Mouse (Mus musculus) MEL (cell line): ENCODE data around the gene Rab44. TPM values are rescaled to one million over a fixed set of nuclear protein-coding genes. Genes with fewer than 3 reads are reported as not detected.
A peak's percentile ranks its signal among the peaks of the same experiment; 100 is the strongest.

Source experiments
- DNase-seq: peaks from one replicate; pipeline ENCODE4 v3.0.0; 2011; ENCODE audit warnings: low read depth, low spot score
- H3K27ac ChIP-seq: 2 replicates; pipeline ENCODE4 v1.5.1; 2012; ENCODE audit warnings: low read depth, mild to moderate bottlenecking, control low read depth, low read length, moderate library complexity; ENCODE audit not compliant: control insufficient read depth
- H3K27me3 ChIP-seq, 2 experiments: fragments of 150-350 bp in 1 of 2; sonication (generic) in 1 of 2; 2 replicates each; pipeline ENCODE4 v1.6.1; 2012; ENCODE audit warnings: low read length in 2 of 2, mild to moderate bottlenecking in 2 of 2, improper control_type of control experiment in 1 of 2, moderate library complexity in 1 of 2; ENCODE audit not compliant: insufficient read depth in 2 of 2, control insufficient read depth in 1 of 2
- H3K36me3 ChIP-seq, 2 experiments: 2 replicates each; pipeline ENCODE4 v1.6.1; 2012 to 2014; ENCODE audit warnings: low read length in 2 of 2, improper control_type of control experiment in 1 of 2, inconsistent platforms in 1 of 2, mild to moderate bottlenecking in 1 of 2; ENCODE audit not compliant: insufficient read depth in 2 of 2, control insufficient read depth in 1 of 2
- H3K4me1 ChIP-seq, 2 experiments: fragments of 150-350 bp in 1 of 2; sonication (generic) in 1 of 2; 2 replicates each; pipeline ENCODE4 v1.6.1; 2012; ENCODE audit warnings: low read length in 2 of 2, improper control_type of control experiment in 1 of 2, mild to moderate bottlenecking in 1 of 2; ENCODE audit not compliant: insufficient read depth in 2 of 2, control insufficient read depth in 1 of 2
- H3K4me3 ChIP-seq, 2 experiments: fragments of 150-350 bp in 1 of 2; sonication (generic) in 1 of 2; 2 replicates each; pipeline ENCODE4 v1.5.1; 2012; ENCODE audit warnings: low read depth in 2 of 2, low read length in 2 of 2, mild to moderate bottlenecking in 2 of 2, moderate library complexity in 2 of 2, control low read depth in 1 of 2, improper control_type of control experiment in 1 of 2; ENCODE audit not compliant: control insufficient read depth in 1 of 2, insufficient read depth in 1 of 2
- H3K79me2 ChIP-seq: 2 replicates; pipeline ENCODE4 v1.6.1; 2012; ENCODE audit warnings: mild to moderate bottlenecking, low read length, moderate library complexity; ENCODE audit not compliant: control insufficient read depth, poor library complexity, insufficient read depth
- H3K9ac ChIP-seq: 2 replicates; pipeline ENCODE4 v1.6.1; 2012; ENCODE audit warnings: low read depth, mild to moderate bottlenecking, control low read depth, low read length, moderate library complexity; ENCODE audit not compliant: control insufficient read depth, poor library complexity, severe bottlenecking
- H3K9me3 ChIP-seq: fragments of 150-350 bp; sonication (generic); replicated peaks from 2 replicates; pipeline ENCODE4 v1.6.1; 2012; ENCODE audit warnings: mild to moderate bottlenecking, low read length, improper control_type of control experiment, moderate library complexity; ENCODE audit not compliant: insufficient read depth
- BHLHE40 ChIP-seq: IDR thresholded peaks from 2 replicates; pipeline ENCODE4 v1.6.1; 2012; ENCODE audit warnings: low read depth, mild to moderate bottlenecking, inconsistent platforms, low read length, improper control_type of control experiment, borderline replicate concordance
- ELF1 ChIP-seq: IDR thresholded peaks from 2 replicates; pipeline ENCODE4 v1.6.1; 2014; ENCODE audit warnings: low read depth, mild to moderate bottlenecking, inconsistent platforms, low read length, improper control_type of control experiment, moderate library complexity
- EP300 ChIP-seq, 2 experiments: IDR thresholded peaks; 2 replicates each; pipeline ENCODE4 v1.6.1; 2011; ENCODE audit warnings: improper control_type of control experiment in 2 of 2, low read length in 2 of 2, low read depth in 1 of 2, mild to moderate bottlenecking in 1 of 2
- ETS1 ChIP-seq: IDR thresholded peaks from 2 replicates; pipeline ENCODE4 v1.6.1; 2012; ENCODE audit warnings: low read depth, mild to moderate bottlenecking, inconsistent platforms, low read length, improper control_type of control experiment, moderate library complexity
- GABPA ChIP-seq: IDR thresholded peaks from 2 replicates; pipeline ENCODE4 v1.6.1; 2012; ENCODE audit warnings: low read depth, mild to moderate bottlenecking, inconsistent platforms, low read length, improper control_type of control experiment, moderate library complexity
- JUND ChIP-seq: IDR thresholded peaks from 2 replicates; pipeline ENCODE4 v1.6.1; 2011; ENCODE audit warnings: low read depth, mild to moderate bottlenecking, improper control_type of control experiment, low read length
- MAFK ChIP-seq: IDR thresholded peaks from 2 replicates; pipeline ENCODE4 v1.6.1; 2011; ENCODE audit warnings: low read depth, mild to moderate bottlenecking, low read length, improper control_type of control experiment, borderline replicate concordance
- MXI1 ChIP-seq: IDR thresholded peaks from 2 replicates; pipeline ENCODE4 v1.6.1; 2011; ENCODE audit warnings: mild to moderate bottlenecking, low read depth, low read length, improper control_type of control experiment
- MYC ChIP-seq: IDR thresholded peaks from 2 replicates; pipeline ENCODE4 v1.6.1; 2011; ENCODE audit warnings: low read depth, mild to moderate bottlenecking, low read length, improper control_type of control experiment, moderate library complexity
- NELFE ChIP-seq: IDR thresholded peaks from 2 replicates; pipeline ENCODE4 v1.6.1; 2011; ENCODE audit warnings: low read depth, low read length, improper control_type of control experiment
- POLR2A ChIP-seq, 2 experiments: IDR thresholded peaks; 2 replicates each; pipeline ENCODE4 v1.6.1; 2011 to 2012; ENCODE audit warnings: low read length in 2 of 2, mild to moderate bottlenecking in 2 of 2, control low read depth in 1 of 2, improper control_type of control experiment in 1 of 2, low read depth in 1 of 2, moderate library complexity in 1 of 2; ENCODE audit not compliant: control insufficient read depth in 1 of 2, insufficient read depth in 1 of 2, poor library complexity in 1 of 2
- RAD21 ChIP-seq: IDR thresholded peaks from 2 replicates; pipeline ENCODE4 v1.6.1; 2011; ENCODE audit warnings: mild to moderate bottlenecking, low read depth, low read length, improper control_type of control experiment
- SMC3 ChIP-seq: IDR thresholded peaks from 2 replicates; pipeline ENCODE4 v1.6.1; 2011; ENCODE audit warnings: low read depth, low read length, improper control_type of control experiment
- TBP ChIP-seq: IDR thresholded peaks from 2 replicates; pipeline ENCODE4 v1.8.0; 2011; ENCODE audit warnings: low read depth, low read length, improper control_type of control experiment
- TCF12 ChIP-seq: IDR thresholded peaks from 2 replicates; pipeline ENCODE4 v1.6.1; 2014; ENCODE audit warnings: low read depth, mild to moderate bottlenecking, inconsistent platforms, low read length, improper control_type of control experiment, moderate library complexity
- USF1 ChIP-seq: IDR thresholded peaks from 2 replicates; pipeline ENCODE4 v1.6.1; 2014; ENCODE audit warnings: low read depth, mild to moderate bottlenecking, inconsistent platforms, low read length, improper control_type of control experiment, moderate library complexity
- ZNF384 ChIP-seq: IDR thresholded peaks from 2 replicates; pipeline ENCODE4 v1.6.1; 2012; ENCODE audit warnings: low read depth, mild to moderate bottlenecking, inconsistent platforms, low read length, improper control_type of control experiment
- polyA plus RNA-seq, 2 experiments: library from polyadenylated mRNA; stranded (reverse) in 1 of 2; unstranded in 1 of 2; fragments of >175 nt in 1 of 2; fragments of >200 nt in 1 of 2; gene quantifications; 2 replicates each; pipeline versions ENCODE4 v1.2.1 to v1.2.4; 2012; ENCODE audit warnings: low replicate concordance in 2 of 2, low read depth in 1 of 2; ENCODE audit not compliant: insufficient read length in 2 of 2, insufficient read depth in 1 of 2, missing spikeins in 1 of 2
- total RNA-seq: library from RNA; depleted of rRNA; stranded (reverse); fragments of 300-350 nt; gene quantifications from 2 replicates; pipeline ENCODE4 v1.2.3, GENCODE M21; 2012

The Rab44 gene
- total and polyA plus RNA-seq, 3 experiments, result 7.0 to 9.5 TPM; not detected in 1

DNA sequence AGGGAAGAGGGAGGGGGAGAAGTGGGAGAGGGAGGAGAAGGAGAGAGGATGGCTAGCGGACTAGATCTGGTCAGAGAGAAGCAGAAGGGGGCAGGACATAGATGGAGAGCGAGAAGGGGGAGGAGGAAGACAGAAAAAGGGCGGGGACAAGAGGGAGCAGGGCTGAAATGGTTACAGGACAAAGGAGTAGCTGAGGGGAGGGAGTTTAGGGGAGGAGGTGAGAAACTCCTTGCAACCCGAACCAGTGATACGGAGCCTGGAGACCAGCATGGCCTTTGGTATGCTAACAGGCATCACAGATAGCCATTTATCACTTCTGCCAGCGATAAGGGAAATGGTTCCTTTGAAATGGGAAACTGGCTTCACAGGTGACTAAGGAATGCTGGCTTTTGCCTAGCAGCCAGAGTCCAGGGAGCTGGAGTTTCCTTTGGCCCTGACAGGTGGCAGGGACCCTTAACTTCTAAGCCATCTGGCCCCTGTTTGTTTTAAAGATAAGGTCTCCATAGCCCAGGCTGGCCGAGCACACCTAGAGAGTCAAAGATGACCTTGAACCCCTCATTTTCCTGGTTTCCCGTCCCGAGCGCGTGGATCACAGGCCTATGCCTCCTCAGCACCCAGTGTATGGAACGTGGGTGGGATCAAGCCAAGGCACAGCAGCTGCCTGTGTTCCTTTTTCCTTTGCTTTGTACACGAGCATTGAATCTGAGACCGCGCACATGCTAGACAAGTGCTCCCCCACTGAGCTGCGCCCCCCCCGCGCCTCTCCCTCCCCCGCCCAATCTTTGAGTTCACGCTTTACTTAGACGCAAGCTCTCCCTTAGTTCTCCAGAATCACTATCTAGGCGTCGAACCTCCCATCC lies 33.0 kb upstream of the Rab44 start (continued):
- peak; percentile 4; the same call in 1 of the 2 replicates for TF ChIP-seq TCF12
- no peak for TF ChIP-seq ZNF384
- TF ChIP-seq BHLHE40, result peak; percentile 24; the same call in 1 of the 2 replicates
- TF ChIP-seq POLR2A (IDR thresholded peaks at IDR 0.05; ENCODE audit: control insufficient read depth in 1 of 2, insufficient read depth in 1 of 2, low read depth in 1 of 2, low read length in 2 of 2, poor library complexity in 1 of 2), result peak; percentile 35 to 64; a peak in 2 of 4 replicates
- TF ChIP-seq MXI1, result peak; percentile 71

DNA sequence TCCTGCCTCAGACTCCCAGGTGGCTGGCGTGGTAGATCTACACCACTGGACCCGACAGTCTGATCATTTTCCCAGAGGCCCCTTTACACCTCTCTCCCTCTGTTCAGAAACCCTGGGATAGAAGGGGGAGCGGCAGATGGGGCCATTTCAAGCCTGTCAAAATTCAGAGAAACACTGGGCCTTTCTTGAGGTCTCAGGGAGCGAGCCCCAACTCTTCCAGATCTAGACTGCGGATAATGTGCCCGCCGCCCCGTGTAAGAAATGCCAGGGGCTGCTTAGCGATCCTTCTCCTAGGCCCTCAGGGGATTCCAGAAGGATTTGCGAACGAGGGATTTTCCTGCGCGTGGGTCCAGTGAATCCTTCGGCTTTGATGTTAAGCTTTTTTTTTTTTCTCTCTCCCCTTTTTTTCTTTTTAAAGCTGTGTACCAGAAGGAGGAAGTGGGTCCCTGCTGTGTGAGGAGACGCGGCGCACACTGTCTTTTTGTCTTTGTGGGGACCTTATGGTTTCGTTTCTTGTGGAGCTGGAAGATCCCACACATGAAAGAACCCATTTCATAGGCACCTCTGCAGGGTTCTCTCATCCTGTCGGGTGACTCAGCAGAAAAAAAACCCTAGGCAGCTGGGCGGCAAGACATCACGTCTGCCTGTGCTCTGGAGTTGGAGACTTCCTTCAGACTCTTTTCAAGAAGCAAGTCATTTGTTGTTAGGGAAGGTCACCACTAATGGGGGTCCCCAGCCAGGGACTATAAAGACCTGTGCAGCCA lies 32.1 kb upstream of the Rab44 start:
- Histone ChIP-seq H3K79me2 (peaks cover 5% of the 10 kb centered on the region; the same call in 1 of the 2 replicates), H3K36me3 (peaks cover 0 to 15% of the 10 kb centered on the region in 2 experiments; a peak in 2 of 4 replicates), H3K4me1 (peaks cover 12 to 20% of the 10 kb centered on the region in 2 experiments), H3K27me3 (no peaks in the 10 kb centered on the region), H3K27ac (peak overlapping the region; percentile 99), H3K9ac (peak overlapping the region; percentile 97), H3K4me3 (peak overlapping the region; percentile 66 to 87), H3K9me3 (no peaks in the 10 kb centered on the region)
- TF ChIP-seq NELFE (peak; percentile 17; the same call in 1 of the 2 replicates), JUND (no peak), EP300 (IDR thresholded peaks at IDR 0.05; ENCODE audit: low read depth in 1 of 2, low read length in 2 of 2) (peak; percentile 3 to 33; a peak in 3 of 4 replicates), POLR2A (IDR thresholded peaks at IDR 0.05; ENCODE audit: control insufficient read depth in 1 of 2, insufficient read depth in 1 of 2, low read depth in 1 of 2, low read length in 2 of 2, poor library complexity in 1 of 2) (peak; percentile 38 to 54; a peak in 3 of 4 replicates), MAFK (peak; percentile 64; the same call in 1 of the 2 replicates), ZNF384 (peak; percentile 93), BHLHE40 (peak; percentile 31; the same call in 1 of the 2 replicates), RAD21 (no peak), TBP (peak; percentile 47), SMC3 (no peak), ELF1 (0 out of 2 replicates have a peak, but pooled peaks have one; percentile 18), TCF12 (no peak; the same call in 1 of the 2 replicates), USF1 (0 out of 2 replicates have a peak, but pooled peaks have one; percentile 12), GABPA (peak; percentile 81), MYC (peak; percentile 44; the same call in 1 of the 2 replicates), ETS1 (peak; percentile 63)
- peak; percentile 86 for DNase-seq
